Mouse (Mus musculus) layer of hippocampus, postnatal 36 days (tissue): ENCODE measurements around the gene Pdgfa. TPM values are rescaled to one million over a fixed set of nuclear protein-coding genes. Genes with fewer than 3 reads are reported as not detected.

Source experiments
- DNase-seq, 2 experiments: peaks; one replicate each; pipeline ENCODE4 v3.0.0; 2022
- total RNA-seq, 2 experiments: library from RNA; stranded (reverse); gene quantifications; 2 replicates each; pipeline ENCODE4 v1.2.3; 2021

Gene Pdgfa
- total RNA-seq: 10 to 100 TPM; 36.1 to 40.8 TPM

DNA sequence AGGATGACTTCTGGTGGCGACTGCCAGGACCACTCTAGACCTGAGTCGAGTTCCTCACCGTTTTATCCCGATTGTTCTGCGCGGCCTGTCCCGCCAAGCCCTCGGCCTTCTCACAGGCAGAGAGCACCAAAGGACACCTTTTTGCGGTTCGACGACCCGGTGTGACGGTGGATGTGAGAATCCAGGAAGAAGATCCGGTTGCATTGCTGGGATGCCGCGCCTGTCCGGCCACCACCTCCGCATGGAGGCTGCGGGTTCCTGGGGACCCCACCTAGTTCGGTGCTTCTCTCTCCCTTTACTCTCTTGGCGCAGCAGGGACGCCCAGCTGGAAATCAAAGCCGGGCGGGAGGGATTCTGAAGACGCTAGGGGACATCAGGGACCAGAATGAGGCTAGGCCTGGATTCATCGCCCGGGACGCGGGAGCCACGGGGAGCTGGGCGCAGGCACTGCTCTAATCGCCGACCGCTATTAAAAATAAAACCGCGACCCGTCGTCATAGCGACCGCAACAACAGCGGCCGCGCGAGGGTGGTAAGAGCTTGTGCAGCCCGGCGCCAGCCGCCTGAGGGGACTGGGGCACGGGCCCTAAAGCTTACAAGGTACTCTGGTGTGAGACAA, at the start of gene Pdgfa:
Gene Pdgfa, minus strand, starts transcription at position 200 of the 618 bp plus-strand sequence.
- DNase-seq: peak; percentile 47 to 51

DNA sequence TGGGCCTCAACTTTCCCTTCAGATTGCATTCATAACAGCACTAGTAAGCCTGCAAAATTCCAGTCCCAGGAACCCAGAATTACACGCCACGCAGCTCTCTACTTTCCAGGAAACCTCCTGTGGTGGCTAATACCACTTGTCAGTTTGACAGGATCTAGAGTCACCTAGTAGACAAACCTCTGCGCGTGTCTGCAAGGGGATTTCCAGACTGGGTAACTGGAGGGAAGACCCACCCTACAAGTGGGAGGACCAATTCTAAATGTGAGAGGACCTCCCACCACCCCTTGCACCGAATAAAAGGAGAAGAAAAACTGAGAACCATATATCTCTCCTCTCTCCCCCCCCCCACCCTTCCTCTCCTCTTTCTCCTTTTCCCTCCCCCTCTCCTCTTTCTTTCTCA, 49.5 kb upstream of the Pdgfa start:
- DNase-seq: no peak

DNA sequence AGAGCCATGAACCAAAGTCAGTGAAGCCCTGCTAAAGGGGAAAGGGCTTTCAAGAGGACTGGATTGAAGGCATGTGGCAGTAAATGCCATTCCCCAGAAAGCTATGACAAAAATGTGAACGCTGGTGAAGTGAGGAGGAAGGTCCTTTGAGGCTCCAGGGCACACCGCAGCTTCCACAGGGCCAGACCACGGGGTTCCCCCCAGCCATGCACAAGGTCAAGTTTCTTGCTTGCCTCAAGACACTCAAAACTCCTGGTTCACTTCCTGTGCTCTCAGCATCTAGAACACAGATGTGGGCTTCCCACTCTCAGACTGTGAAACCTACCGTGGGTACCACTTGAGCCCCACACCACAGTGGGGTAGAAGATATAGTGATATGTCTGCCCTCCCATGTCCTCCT, 46.4 kb upstream of the Pdgfa start:
- DNase-seq: no peak

DNA sequence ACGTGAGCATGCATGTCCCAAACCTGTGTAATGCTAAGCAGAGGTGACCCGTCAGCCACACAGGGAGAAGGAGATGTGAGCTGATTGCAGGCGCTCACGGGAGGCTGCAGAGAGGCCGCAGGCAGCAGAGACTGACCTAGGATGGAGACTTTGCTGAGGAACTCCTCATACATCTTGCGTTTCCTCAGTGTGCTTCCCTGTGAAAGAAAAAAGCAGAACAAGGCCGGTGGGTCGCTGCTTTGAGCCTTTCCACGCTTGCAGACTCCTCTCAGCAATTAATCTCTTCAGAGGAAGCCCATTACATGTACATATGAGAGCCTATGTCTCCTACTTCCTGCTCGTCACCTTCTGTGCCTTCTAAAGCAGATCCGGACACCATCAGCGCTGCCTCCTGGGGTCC, 45.1 kb upstream of the Pdgfa start:
- no peak for DNase-seq

DNA sequence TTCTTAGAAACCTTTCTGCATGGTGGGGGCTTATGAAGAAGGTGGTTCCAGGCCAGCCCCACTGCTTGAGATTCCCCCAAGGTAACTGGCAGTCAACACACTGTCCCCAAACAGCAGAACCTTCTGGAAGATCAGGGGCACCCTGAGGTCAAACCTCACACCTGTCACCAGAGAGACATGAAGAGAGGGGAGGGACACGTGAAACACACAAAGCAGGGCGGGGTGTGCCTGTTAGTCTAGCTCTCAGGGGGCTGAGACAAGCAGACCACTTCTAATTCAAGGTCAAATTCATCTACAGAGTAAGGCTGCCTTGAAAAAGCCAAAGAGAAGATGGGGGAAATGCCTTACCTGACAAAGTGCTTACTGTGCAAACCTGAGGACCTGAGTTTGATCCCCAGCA, 38.0 kb upstream of the Pdgfa start:
- DNase-seq: no peak

DNA sequence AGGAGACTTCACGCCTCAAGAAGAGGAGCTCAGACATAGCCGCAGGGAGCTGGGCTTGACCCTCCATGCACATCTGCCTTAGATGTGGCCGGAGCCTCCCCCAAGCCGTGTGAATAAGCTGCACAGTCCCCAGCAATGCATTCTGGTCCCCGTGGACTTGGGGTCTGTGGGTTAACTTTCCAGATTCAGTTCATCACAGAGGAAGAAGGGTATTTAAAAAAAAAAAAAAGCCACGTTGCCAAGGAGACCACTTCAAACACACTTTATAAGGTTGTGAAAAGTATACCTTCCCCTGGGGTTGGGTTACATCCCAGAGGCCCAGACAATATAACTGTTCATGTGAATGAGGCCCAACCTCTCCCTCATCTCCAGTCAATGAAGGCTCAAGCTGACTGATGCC, 37.6 kb upstream of the Pdgfa start:
- DNase-seq: no peak

DNA sequence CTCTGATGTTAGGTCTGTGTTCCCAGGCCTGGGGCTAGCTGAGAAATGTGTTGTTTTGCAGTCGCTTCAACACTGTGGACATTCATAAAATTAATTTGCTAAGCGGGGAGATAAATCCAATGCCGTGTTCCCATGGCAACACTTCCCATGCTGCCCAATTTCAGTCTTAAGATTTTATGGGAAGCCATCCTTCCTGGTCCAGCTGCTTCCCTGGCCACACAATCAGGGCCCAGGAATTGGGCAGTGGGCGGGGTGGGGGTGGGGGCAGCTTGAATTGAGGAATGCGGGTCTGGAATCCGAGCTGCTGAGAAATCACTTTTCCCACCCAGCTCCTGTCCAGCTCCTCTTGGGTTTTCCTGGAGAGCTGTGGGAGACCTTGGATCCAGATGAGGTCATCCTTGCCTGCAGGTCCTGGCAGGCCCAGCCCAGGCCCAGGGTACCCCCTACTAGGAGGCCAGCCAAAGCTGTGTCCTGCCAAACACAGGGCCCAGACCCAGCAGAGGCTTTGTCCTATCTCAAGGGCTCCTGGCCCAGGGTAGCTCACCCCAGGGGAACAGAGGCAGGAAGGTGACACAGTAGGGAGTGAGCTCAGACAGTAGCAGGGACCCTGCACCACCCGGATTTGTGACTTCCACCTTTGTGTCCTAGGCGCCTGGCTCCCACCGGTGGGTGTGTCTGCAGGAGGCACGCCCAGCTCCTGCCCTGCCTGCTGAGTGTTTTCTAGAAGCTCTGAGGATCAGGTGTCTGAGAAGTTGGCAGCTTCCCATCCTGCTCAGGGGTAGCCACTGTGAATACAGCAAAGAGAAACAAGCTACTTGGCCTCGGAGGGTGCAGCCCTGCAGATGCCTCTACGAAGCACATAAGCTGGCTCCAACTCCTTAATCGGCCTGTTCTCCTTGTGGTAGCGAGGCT, 36.5 kb upstream of the Pdgfa start:
- DNase-seq: no peak

DNA sequence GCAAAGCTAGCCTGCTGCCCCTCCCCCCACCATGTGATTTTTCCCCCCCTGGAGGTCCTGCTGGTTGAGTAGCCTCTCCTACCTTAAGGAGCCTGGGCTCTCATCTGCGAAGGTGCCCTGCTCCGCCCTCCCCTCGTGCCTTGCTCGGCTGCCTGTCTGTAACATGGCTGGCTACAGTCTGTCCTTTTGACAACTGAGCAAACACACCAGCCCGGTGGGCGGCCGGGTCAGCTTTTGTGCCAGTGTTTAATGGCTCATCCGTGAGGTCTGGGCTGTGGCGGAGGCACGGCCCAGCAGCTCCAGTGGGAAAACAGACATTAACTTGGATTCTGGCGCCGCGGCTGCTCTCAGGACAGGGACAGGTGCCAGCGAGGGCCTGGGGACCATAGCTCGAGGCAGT, 30.4 kb upstream of the Pdgfa start:
- no peak for DNase-seq

DNA sequence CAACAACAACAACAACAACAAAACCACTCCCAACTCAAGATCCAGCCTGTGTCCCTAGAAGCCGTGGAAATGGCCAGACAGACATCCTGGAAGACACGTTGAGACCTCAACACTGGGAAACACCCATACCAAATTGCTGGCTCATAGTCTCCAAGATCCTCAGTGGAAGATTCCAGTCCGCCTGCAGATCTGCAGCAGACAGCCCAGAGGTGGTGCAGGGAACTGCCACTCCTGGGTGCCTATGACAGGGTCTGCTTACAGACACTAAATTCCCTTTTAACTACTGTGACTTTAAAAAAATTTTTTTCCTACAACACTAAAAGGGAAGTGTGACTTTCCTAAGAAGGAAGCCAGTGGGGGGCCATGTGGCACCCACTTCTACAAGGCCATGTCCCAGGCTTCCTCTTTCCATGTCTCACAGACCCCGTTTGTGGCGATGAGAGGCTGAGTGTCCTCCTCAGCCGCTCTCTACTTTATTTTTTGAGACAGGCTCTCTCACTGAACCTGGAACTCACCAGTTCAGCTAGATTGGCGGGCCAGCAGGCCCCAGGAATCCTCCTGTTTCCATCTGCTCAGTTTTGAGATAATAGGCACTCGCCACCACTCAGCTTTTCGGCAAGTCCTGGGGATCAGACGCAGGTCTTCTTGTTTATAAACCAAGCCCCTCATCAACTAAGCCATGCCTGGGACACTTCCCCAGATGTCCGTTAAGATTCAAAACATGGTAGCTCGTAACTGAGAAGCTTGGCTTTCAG, 27.4 kb upstream of the Pdgfa start:
- DNase-seq: no peak

DNA sequence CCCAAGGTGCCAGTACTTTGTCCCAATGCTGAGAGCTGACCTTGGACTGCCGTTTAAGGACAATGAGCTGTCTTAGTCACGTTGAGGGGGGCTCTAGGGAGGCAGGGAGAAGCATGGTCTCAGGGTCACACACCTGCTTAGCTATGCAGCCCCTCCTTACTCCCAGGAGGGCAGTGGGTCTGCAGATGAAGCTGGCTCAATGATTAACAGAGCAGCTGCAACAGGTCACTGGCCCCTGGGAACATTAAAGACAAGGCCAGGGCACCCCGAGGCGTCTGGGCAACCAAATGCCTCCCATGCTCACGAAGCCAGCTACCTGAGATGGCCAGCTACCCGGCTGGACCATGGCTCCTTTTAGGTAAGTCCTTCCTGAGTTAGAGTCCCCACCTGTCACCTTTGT, 23.4 kb upstream of the Pdgfa start:
- no peak for DNase-seq

DNA sequence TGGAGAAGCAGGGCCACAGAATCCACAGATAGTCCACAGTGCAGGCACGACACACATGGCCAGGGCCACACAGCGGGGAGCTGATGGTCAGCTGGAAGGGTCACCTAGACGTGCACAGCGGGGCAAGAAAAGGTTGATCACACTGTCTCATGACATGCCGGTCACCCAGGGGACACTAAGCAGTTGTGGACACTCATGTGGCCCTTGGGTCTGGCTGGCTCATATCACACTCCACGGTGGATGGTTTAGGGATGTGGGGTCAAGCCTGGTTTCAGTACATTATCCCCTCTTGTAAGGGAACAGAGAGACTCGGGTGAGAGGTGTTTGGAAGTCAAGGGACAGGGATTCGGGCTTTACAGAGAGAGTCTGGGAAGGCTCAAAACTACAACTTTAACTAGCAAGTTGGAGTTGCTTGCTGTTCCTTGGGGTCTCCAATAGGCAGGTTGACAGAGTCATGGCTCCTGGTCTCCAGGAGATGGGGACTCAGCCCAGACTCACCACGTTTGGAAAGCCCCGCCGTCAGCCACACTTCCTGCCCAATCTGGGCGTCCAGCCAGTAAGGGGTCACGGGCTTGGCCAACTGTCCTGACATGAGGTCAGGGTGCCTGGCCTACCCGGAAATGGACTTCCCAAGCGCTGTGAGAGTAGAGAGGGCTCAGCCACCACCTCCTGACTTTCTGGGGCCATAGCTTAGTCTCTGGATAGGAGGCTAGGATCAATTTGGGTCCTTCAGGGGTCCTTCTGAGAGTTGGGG, 20.4 kb upstream of the Pdgfa start:
- DNase-seq: no peak

DNA sequence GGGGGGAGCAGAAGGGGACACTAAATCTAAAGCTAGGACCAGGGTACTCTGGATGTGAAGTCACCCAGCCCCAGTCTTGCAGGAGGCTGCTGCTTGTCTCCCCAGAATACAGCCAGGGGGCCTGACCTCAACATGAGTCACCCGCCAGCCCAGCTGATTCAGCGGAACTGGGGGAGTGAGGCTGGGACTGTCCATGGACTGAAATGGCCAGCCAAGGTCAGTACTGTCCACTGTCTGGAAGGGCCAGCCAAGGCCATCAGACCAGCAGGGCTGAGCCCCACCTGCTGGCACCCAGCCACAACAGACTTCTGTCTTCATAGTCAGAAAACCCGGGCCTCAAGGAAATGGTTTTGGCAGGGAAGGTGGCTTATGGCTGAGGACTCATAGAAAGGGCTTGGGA, 17.9 kb upstream of the Pdgfa start:
- DNase-seq: no peak

DNA sequence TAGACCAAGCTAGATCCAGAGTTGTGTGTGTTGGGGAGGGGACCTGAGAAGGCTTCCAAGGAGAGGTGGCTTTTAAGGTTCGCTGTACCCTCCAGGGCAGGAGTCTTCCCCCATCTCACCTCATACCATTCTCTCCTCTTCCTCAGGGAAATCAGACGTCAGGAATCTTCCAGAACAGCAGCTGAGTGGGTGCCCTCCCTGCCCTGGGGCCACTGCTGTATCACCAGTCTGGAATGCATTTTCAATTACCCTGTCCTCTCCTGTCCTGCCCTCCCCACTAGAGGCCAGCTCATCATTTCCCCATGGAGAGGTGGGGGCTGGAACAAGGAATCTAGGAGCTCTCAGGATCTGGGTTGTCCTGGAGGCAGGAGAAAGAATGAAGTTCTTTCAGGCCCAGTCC, 13.5 kb upstream of the Pdgfa start:
- DNase-seq: no peak

DNA sequence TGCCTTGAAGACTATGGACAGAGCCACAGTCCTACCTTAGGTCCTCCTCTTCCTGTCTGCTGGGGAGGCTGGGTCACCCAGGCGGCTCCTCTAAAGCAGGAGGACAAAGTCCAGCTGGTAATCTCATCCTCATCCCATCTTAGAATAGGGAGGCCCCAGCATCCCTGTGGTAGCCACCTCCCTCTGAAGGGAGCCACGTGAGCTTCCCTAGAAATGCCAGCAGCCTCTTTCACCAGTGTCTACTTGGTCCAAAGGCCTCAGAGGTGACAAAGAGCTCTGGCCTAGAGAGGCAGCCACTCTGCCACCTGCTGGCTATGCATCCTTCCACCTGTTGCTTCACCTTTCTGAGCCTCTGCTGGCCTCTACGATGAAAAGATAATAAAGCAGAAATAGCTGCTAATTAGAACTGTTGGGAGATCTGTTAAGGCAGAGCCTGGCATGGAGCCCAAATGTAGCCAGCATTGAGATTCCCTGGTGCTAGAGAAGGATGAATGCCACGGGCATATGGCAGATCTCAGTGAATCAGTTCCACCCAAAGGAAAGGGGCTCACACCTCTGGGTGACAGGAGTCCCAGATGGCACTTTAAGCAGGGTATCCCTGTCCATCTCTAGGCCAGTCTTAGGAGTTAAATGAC, 10.1 kb upstream of the Pdgfa start:
- no peak for DNase-seq

DNA sequence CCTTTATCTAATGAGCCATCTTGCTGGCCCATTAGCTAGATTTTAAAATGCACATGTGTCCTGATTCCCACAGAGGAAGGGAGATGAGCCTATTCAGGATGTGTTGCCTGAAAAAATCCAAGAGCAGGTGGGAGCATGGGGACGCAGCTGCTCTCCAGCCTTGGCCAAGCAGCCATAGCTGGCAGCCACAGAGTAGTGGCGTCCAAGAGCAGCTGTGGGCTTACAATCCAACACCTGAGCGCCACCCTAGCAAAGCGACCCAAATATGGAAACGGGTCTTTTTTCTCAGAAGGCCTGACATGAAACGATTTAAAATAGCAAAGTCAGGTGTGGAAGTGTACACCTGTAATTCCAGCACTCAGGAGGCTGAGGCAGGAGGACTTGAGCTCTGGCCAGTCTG, 7.4 kb upstream of the Pdgfa start:
- DNase-seq: no peak

DNA sequence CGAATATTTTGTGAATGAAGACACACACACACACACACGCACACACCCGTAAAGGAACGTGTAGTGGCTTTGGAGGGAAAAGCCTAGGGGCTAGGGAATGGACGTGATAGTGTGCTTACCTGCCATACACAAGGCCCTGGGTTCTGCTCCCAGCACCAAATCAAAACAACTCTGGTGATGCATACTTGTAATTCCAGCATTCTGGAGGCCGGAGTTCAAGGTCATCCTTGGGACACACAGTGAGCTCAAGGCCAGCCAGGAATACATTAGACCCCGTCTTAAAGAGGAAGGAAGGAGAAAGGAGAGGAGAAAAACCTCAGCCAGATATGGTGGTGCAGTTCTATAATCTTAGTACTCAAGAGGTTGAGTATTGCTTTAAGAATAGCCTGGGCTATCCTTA, 2.5 kb upstream of the Pdgfa start:
- DNase-seq: no peak

DNA sequence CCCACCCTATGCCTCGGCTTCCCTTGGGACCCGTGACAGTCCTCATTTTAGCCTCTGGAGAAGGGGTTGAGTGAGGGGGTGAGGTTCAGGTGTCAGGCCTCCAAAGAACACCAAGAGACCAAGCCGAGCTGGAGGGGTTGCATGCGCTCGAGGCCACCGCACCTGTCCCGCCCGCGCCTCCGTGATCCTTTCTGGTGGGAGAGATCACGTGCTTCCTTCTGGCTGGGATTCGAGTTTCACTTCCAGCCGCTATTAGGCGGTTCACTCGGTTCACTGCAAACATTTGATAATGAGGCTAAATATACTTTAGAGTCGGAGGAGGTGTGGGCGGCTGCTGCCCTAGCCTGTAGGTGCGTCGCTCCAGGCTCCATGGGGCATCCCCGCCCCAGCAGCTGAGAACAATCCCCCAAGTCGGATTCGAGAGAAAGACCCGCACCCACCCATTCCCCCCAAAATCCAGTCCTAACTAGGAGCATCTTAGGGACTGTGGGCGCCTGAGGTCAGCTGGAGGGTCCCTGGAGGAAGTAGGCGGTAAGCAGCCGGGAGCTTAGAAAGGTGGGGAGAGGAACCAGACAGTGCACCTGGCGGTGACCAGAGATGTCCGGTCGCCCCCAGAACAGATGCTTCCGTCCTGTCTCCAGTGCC, 888 bp upstream of the Pdgfa start:
- DNase-seq: peak; percentile 38 to 42

DNA sequence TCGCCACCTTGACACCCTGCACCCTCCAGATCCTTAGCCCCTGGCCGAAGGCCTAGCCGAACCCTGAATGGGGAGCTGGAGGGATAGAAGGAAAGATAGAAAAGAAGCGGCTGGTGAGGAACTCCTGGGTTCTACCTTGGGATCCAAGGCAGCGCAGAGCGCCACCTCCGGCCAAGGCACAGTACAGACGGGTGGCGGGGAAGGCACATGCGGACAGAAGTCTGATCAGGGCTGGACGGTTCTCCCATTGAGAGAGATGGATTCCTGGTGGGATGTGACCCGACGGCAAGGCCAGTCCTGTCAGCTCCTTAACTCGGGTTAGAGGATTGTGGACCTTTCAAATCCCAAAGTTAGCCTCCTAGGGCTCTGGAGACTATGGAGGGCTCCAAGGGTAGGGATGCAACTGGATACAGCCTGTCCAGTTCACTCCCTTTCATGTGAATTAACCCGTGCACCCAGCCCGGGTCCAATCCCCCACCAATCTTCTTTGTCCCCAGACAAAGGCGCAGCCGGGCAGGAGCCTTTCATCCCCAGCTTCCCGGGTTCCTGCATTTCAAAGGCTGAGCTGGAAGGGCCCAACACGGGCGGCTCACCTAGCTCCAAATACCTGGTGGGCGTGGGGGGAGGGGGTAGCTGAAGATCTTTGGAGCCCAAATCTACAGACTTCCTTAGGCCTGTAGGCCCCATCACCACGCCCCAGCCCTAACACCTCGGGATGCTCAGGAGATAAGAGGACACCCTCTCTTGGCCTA, 672 bp downstream of the Pdgfa start:
- peak; percentile 35 to 44 for DNase-seq

DNA sequence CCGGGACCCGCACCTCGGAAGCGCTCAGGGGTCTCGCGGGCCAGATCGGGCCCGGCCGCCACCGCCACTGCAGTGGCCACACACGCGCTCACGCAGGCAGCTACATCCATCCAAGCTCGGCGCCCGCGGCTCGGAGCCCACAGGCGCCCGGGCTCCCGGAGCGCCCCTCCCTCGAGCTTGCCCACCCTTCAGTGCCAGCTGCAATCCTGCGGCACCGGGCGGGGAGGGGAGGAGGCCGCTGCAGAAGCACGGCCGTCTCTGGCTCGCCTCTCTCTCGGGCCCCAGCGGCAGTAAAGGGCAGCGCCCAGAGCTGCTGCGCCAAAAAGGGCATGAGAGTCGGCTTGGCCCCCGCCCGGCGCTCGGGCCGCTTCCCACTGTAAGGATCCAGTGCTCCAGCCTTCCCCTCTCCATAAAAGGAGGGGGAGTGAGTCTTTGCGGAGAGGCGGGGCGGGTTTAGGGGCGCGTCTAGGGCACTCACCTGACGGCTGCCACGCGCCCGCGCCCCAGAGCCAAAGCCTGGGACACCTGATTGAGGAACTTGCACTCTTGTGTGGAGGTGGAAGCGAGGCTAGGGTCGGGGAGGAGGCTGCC, 1.4 kb downstream of the Pdgfa start:
- peak; percentile 73 to 75 for DNase-seq
